Mouse (Mus musculus) small intestine, adult 2 months (tissue): ENCODE results near the gene Olfr221.

Experiments
- CTCF ChIP-seq: fragments of 200-500 bp; IDR thresholded peaks from 2 replicates; pipeline ENCODE4 v1.5.1; 2012; ENCODE audit warnings: low read depth, mild to moderate bottlenecking, control low read depth, inconsistent platforms, low read length, moderate library complexity, mixed read lengths; ENCODE audit not compliant: insufficient replicate concordance, insufficient read length; ENCODE audit errors: extremely low read depth
- POLR2A ChIP-seq: fragments of 200-500 bp; IDR thresholded peaks from 2 replicates; pipeline ENCODE4 v1.6.1; 2012; ENCODE audit warnings: low read depth, mild to moderate bottlenecking, control low read depth, inconsistent platforms, low read length, moderate library complexity

DNA sequence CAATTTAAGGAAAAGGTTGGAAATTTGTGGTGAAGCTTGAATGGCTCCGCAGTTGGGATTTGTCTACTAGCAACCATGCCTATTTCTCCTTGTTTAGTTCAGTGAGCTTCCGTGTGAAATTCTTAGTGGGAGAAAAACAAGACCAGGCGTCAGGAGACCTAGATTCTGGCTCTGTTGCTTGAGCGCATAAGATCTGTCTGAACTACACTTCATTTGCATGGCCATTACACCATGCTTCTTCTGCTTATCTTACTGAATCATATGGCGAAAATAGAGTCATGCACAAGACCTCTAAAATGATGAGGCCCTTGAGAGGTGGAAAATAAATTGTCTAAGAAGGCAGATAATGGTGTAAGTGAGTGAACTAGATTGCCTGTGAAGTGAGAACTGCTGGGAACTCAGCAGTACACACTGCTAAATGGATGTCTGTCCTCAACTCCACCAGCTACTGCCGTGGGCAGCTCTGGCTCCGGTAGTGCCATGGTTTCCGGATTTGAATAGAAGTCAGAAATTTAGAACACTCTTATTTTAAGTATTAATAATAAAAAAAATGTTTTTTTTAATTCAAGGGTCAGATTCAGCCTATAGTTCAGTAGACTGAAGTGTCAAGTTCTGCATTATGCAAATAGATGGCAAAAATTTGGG lies 20.6 kb downstream of the Olfr221 start:
- TF ChIP-seq CTCF (no peak), POLR2A (no peak)
